In genomic region chr5:72886458-72887222, GRCm38 (mm10) we compare ENCODE assay signal across 16 mouse cellular contexts. TPM values are rescaled to one million over a fixed set of nuclear protein-coding genes. Genes with fewer than 3 reads are reported as not detected.
DNase-seq lines count a peak whose midpoint lies in the region; ATAC-seq lines count a peak whose summit lies in the region.
"Had no signal": no experiment of that assay in that cellular context is flagged by ENCODE, and none has a peak within 500 bp of the region (broad histone marks: within the 10 kb centered on the region; RNA-seq: fewer than 3 reads in every experiment).

No protein-coding gene starts in this region.

- DNase-seq in kidney, postnatal 10 days, result peak; percentile 21
- no peak for DNase-seq in kidney, postnatal 25 days
- peak; percentile 56 for DNase-seq in embryo, embryonic 11.5 days (ENCODE audit: low read depth, low spot score)
- DNase-seq in limb, embryonic 11.5 days (ENCODE audit: low spot score), result peak; percentile 76
- no peak for DNase-seq in urinary bladder, postnatal 10 days (ENCODE audit: low spot score)
- no peak for DNase-seq in gastrocnemius, postnatal 36 days
- DNase-seq: adrenal gland, adult 2 months; cerebellum, postnatal 10 days; heart, adult 11 months; left cerebral cortex, postnatal 4 days; lung, postnatal 14 days had no signal

- no peak overlapping the region for H3K4me2 ChIP-seq in limb, embryonic 11.5 days (ENCODE audit: low read depth, severe bottlenecking)
- H3K4me2 ChIP-seq in neural tube, embryonic 15.5 days, result no peak overlapping the region
- H3K4me2 ChIP-seq: midbrain, embryonic 15.5 days had no signal

- ATAC-seq in limb, embryonic 11.5 days (ENCODE audit: insufficient number of reproducible peaks, low FRiP score, low TSS enrichment, low read depth), result peak; percentile 67
- peak; percentile 40 for ATAC-seq in neural tube, embryonic 15.5 days (ENCODE audit: low FRiP score)
- ATAC-seq: inflammation-experienced regulatory T-cells, adult 6 months; midbrain, embryonic 15.5 days; Patski had no signal

- H3K9ac ChIP-seq in limb, embryonic 11.5 days (ENCODE audit: low read length), result no peak overlapping the region
- no peak overlapping the region for H3K9ac ChIP-seq in neural tube, embryonic 15.5 days (replicated peaks)
- H3K9ac ChIP-seq: midbrain, embryonic 15.5 days had no signal

- H3K36me3 ChIP-seq in limb, embryonic 11.5 days (ENCODE audit: control insufficient read depth, insufficient read depth, low read length), result no peaks in the 10 kb centered on the region
- no peaks in the 10 kb centered on the region for H3K36me3 ChIP-seq in neural tube, embryonic 15.5 days
- H3K36me3 ChIP-seq: midbrain, embryonic 15.5 days had no signal

- no peaks in the 10 kb centered on the region for H3K9me3 ChIP-seq in limb, embryonic 11.5 days (ENCODE audit: control insufficient read depth, low read length)
- H3K9me3 ChIP-seq in neural tube, embryonic 15.5 days (replicated peaks), result no peaks in the 10 kb centered on the region
- H3K9me3 ChIP-seq: midbrain, embryonic 15.5 days had no signal

- H3K4me3 ChIP-seq in limb, embryonic 11.5 days (ENCODE audit: low read depth, low read length), result no peak overlapping the region
- H3K4me3 ChIP-seq in neural tube, embryonic 15.5 days (replicated peaks), result no peak overlapping the region
- H3K4me3 ChIP-seq: midbrain, embryonic 15.5 days had no signal

- intact Hi-C loops in gastrocnemius, postnatal 36 days (cut with DNase I), result no loop called here

- 30% methylated on average over 18 of the region's 19 CpGs for WGBS in limb, embryonic 11.5 days
- WGBS in neural tube, embryonic 15.5 days, result 46% methylated on average over 19 of the region's 19 CpGs

- H3K4me1 ChIP-seq in limb, embryonic 11.5 days (ENCODE audit: control insufficient read depth, insufficient read depth, low read length), result peaks cover 6% of the 10 kb centered on the region
- peaks cover 17% of the 10 kb centered on the region for H3K4me1 ChIP-seq in neural tube, embryonic 15.5 days
- H3K4me1 ChIP-seq: midbrain, embryonic 15.5 days had no signal

- no peaks in the 10 kb centered on the region for H3K27me3 ChIP-seq in limb, embryonic 11.5 days (ENCODE audit: control insufficient read depth, insufficient read depth, low read length)
- no peaks in the 10 kb centered on the region for H3K27me3 ChIP-seq in neural tube, embryonic 15.5 days (replicated peaks)
- H3K27me3 ChIP-seq: CH12.LX; midbrain, embryonic 15.5 days; Patski had no signal

- no peak overlapping the region for H3K27ac ChIP-seq in limb, embryonic 11.5 days (replicated peaks; ENCODE audit: low read depth, low read length)
- H3K27ac ChIP-seq in neural tube, embryonic 15.5 days (replicated peaks), result no peak overlapping the region
- H3K27ac ChIP-seq: midbrain, embryonic 15.5 days had no signal

RNA-seq across cellular contexts. Expression of gene Tec, which starts 18.4 kb away (rescaled TPM):
- polyA plus RNA-seq in limb, embryonic 11.5 days (2014; fragmentation: Nextera tagmentation; extraction: Ambion mirVana), result 2.3 and 2.5 TPM in 2 replicates
- polyA plus RNA-seq in neural tube, embryonic 15.5 days (2015; fragmentation: Nextera tagmentation; extraction: Ambion mirVana), result 8.8 and 11.5 TPM in 2 replicates
- total RNA-seq in gastrocnemius, postnatal 36 days (2021), result 1 to 10 TPM; 1.3 to 1.9 TPM

RNA-seq across cellular contexts. Expression of gene Slain2, which starts 27.5 kb away (rescaled TPM):
- 21.6 and 23.9 TPM in 2 replicates for polyA plus RNA-seq in limb, embryonic 11.5 days (2014; fragmentation: Nextera tagmentation; extraction: Ambion mirVana)
- polyA plus RNA-seq in neural tube, embryonic 15.5 days (2015; fragmentation: Nextera tagmentation; extraction: Ambion mirVana), result 15.0 and 15.3 TPM in 2 replicates
- total RNA-seq in gastrocnemius, postnatal 36 days (2021), result 100 to 1,000 TPM in 1 of 2 experiments, 10 to 100 TPM in 1; 92.9 to 101 TPM

Comparison
In these comparisons a context has a peak if more than half of its experiments do, and no peak if none do; other contexts are left out.
1. DNase-seq: peak in kidney, postnatal 10 days (single experiment), embryo, embryonic 11.5 days (single experiment) and limb, embryonic 11.5 days (single experiment); none in kidney, postnatal 25 days (0 of 2), urinary bladder, postnatal 10 days (single experiment) and gastrocnemius, postnatal 36 days (0 of 2).